Mouse (Mus musculus): ENCODE measurements around the gene Cyfip2.

- TF ChIP-seq CTCF (IDR thresholded peaks at IDR 0.05; ENCODE audit: low read depth) = no peak
- TF ChIP-seq EP300 (IDR thresholded peaks at IDR 0.05; ENCODE audit: low read depth) = no peak
Observed at GRCm38 (mm10) chr11:46332217-46332616, 19.6 kb upstream of the Cyfip2 start.

All from liver, postnatal 0 days (tissue).